Mouse (Mus musculus) lung, adult 2 months (tissue): ENCODE measurements at regions not wholly inside any gene's neighbourhood (a gene's known extent, or its start where the extent isn't known, plus 50 kb on each side); places are given as distances from the start of the nearest gene placed in this dataset.

Experiments
- CTCF ChIP-seq: fragments of 200-500 bp; IDR thresholded peaks from 2 replicates; pipeline ENCODE4 v1.5.1; 2011; ENCODE audit warnings: mild to moderate bottlenecking, low read length, control low read depth; ENCODE audit not compliant: insufficient read depth
- POLR2A ChIP-seq: fragments of 200-500 bp; IDR thresholded peaks from 2 replicates; pipeline ENCODE4 v1.6.1; 2011; ENCODE audit warnings: low read depth, mild to moderate bottlenecking, control low read depth, low read length, borderline replicate concordance; ENCODE audit errors: extremely low read depth

DNA sequence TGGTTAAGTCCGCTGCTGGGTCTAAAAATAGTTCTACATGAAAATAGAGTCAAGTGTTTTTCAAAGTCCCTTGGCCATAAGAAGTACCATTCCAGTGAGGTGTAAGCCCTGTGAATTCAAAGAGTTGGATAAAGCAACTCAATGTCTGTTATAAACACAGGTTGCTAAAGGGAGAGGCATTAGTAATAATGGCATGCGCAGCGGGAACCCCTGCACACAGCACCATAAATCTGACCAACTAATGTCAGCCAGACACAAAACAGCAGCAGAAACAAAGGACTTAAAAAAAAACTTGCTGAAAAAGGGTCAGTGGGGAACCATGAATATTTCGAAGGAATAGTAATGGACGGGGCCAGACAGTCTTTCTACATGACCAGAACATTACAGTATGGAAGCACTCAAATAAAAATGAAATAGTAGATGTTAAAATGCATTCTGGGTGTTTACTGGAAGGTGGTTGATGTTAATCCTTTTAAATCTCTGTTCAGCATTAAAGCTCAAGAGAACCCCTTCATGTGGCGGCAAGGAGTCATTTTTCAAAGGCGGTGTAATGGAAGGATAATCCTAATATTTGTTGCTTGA, 52.7 kb upstream of the Csl start:
- TF ChIP-seq CTCF = no peak
- no peak for TF ChIP-seq POLR2A
